Mouse (Mus musculus) bone marrow, adult 2 months (tissue): ENCODE data around the gene Ghr. TPM values are rescaled to one million over a fixed set of nuclear protein-coding genes. Genes with fewer than 3 reads are reported as not detected.

Experiments
- H3K27ac ChIP-seq: fragments of 200-500 bp; 2 replicates; pipeline ENCODE4 v1.5.1; 2012; ENCODE audit warnings: low read depth, mild to moderate bottlenecking, control low read depth, inconsistent platforms, low read length; ENCODE audit not compliant: control insufficient read depth, poor library complexity, insufficient read depth
- H3K4me1 ChIP-seq: fragments of 200-500 bp; 2 replicates; pipeline ENCODE4 v1.6.1; 2011; ENCODE audit warnings: low read length; ENCODE audit not compliant: control insufficient read depth, insufficient read depth
- H3K4me3 ChIP-seq: fragments of 200-500 bp; replicated peaks from 2 replicates; pipeline ENCODE3; 2011; ENCODE audit warnings: mild to moderate bottlenecking, low read depth, low read length, control low read depth; ENCODE audit not compliant: control insufficient read depth
- CTCF ChIP-seq: fragments of 200-500 bp; IDR thresholded peaks from 2 replicates; pipeline ENCODE4 v1.5.1; 2011; ENCODE audit warnings: low read length, control low read depth; ENCODE audit not compliant: control insufficient read depth, insufficient read depth
- POLR2A ChIP-seq: fragments of 200-500 bp; IDR thresholded peaks from 2 replicates; pipeline ENCODE4 v1.6.1; 2011; ENCODE audit warnings: low read depth, mild to moderate bottlenecking, control low read depth, low read length, borderline replicate concordance; ENCODE audit not compliant: control insufficient read depth
- WGBS: fragments of 180-500 bp; shearing (Covaris S2); methylation state at CpG from one replicate; pipeline ENCODE4 v1.1.7; 2018; 5-methylcytosine and 5-hydroxymethylcytosine counted together
- polyA plus RNA-seq: library from polyadenylated mRNA; stranded (reverse); fragments of >200 nt; gene quantifications from 2 replicates; pipeline ENCODE4 v1.2.4, GENCODE M21; 2011; ENCODE audit warnings: low replicate concordance; ENCODE audit not compliant: missing spikeins, insufficient read depth, insufficient read length

Ghr gene
- polyA plus RNA-seq, 1 experiment = 10.0 TPM

DNA sequence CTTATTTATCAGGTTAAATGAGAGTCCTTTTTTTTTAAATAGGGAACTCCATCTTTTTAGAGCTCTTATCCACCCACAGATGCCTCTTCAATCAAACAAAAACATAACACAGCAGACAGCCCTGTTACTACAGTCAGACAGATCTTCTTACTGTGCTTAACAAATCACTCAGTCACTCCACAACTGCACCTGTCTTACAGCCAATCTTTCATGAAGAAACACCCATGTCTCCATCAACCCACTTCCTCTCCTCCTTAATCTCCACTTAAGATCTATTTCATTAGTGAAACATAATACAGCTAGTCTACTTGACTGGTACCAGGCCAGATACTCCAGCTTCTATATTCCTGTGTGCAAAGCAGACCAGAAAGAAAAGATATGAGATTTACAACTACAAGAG lies 153.9 kb downstream of the Ghr start:
- Histone ChIP-seq H3K27ac (no peak overlapping the region), H3K4me3 (no peak overlapping the region), H3K4me1 (no peaks in the 10 kb centered on the region)
- TF ChIP-seq CTCF (no peak), POLR2A (no peak)

DNA sequence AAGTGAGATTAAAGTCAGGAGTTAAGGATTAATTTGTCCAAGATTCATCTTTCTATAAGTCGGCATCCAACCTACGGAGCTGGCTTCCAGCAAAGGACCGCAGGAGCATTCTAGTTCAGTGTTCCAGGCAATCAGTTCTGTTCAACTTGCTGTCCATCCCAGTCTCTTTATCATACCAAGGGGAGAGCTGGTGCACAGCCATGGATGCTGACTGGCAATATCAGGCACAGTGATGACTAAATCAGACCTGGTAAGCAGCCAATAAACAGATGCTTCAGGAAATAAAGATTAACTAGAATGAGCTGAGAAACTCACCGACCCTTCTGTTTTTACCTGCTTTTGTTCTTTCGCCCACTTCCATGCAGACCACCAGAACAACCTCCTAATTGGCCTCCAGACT lies 154.3 kb downstream of the Ghr start:
- TF ChIP-seq POLR2A (no peak), CTCF (no peak)
- H3K4me3 ChIP-seq = no peak overlapping the region
- 79% methylated on average over 5 of the region's 5 CpGs for WGBS
- H3K27ac ChIP-seq = no peak overlapping the region
- H3K4me1 ChIP-seq = no peaks in the 10 kb centered on the region

DNA sequence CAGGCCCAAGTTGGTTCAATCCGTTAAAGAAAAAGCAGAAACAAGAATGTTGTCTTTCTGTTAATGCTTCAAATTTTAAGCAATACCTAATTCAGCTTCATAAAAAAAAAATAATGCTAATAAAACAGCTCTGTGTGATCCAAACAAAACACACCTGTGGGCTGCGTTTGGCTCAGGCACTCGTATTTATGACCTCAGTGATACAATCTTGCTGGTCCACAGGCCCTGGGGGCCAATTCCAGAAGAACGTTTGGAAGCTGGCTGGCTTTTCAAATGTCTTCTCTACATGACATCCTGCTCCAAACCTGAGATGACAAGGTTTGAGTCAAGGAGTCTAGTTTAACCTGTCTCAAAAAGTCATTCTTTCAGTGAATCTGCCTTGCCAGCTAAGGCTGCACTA lies 156.9 kb downstream of the Ghr start:
- no peak for TF ChIP-seq CTCF
- no peak for TF ChIP-seq POLR2A
- Histone ChIP-seq H3K4me1 (no peaks in the 10 kb centered on the region), H3K27ac (no peak overlapping the region), H3K4me3 (no peak overlapping the region)
- WGBS = 73% methylated on average over 4 of the region's 4 CpGs

DNA sequence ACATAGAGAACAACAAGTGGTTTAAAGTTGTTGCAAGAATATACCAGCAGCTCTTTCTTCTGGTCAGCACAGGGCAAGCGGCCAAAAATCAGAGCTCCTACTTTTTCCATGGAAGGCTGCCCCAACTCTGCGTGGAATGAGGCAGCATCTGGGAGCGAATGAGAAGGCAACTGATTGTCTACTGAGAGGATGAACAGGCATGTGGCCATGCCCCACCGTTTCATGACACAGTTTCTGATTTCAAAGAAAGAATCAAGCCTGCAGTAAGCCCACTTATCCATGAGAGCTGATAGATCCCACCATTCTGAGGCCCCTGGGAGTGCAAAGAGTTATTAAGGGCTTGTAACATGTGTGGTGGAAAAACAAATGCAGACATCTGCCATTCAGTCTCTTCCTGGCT lies 160.1 kb downstream of the Ghr start:
- TF ChIP-seq CTCF (no peak), POLR2A (no peak)
- H3K4me3 ChIP-seq = no peak overlapping the region
- WGBS = 77% methylated on average over 4 of the region's 4 CpGs
- no peaks in the 10 kb centered on the region for H3K4me1 ChIP-seq
- no peak overlapping the region for H3K27ac ChIP-seq

GRCm38 (mm10) chr15:3417699-3418098 lies 165.6 kb downstream of the Ghr start:
- no peaks in the 10 kb centered on the region for H3K4me1 ChIP-seq
- 73% methylated on average over 3 of the region's 3 CpGs for WGBS
- TF ChIP-seq POLR2A (no peak), CTCF (no peak)

DNA sequence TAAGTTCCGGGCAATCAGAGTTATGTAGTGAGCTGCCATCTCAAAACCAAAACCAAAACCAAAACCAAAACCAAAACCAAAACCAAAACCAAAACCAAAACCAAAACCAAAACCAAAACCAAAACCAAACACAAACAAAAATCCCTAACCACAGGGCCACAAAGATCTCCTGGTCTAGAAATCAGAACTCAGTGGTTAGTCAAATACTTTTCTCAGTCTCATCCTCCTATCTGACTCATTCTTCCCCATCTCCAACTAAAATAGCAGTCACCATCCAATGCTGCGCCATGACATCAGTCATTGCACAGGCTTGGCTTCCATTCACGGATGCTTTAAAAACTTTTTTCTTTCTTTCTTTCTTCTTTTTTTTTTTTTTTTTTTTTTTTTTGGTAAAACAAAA lies 170.2 kb downstream of the Ghr start:
- Histone ChIP-seq H3K4me3 (no peak overlapping the region), H3K4me1 (no peaks in the 10 kb centered on the region), H3K27ac (no peak overlapping the region)
- TF ChIP-seq POLR2A (no peak), CTCF (no peak)
- WGBS = 86% methylated on average over 3 of the region's 3 CpGs

More at GRCm38 (mm10) chr15:3417699-3418098, 165.6 kb downstream of the Ghr start:
- H3K4me3 ChIP-seq = no peak overlapping the region
- no peak overlapping the region for H3K27ac ChIP-seq

- WGBS = 80% methylated on average over 4 of the region's 4 CpGs
- no peak for TF ChIP-seq CTCF
- TF ChIP-seq POLR2A = no peak
- Histone ChIP-seq H3K4me1 (no peaks in the 10 kb centered on the region), H3K27ac (no peak overlapping the region), H3K4me3 (no peak overlapping the region)
Observed at GRCm38 (mm10) chr15:3408478-3408877, 174.8 kb downstream of the Ghr start.

DNA sequence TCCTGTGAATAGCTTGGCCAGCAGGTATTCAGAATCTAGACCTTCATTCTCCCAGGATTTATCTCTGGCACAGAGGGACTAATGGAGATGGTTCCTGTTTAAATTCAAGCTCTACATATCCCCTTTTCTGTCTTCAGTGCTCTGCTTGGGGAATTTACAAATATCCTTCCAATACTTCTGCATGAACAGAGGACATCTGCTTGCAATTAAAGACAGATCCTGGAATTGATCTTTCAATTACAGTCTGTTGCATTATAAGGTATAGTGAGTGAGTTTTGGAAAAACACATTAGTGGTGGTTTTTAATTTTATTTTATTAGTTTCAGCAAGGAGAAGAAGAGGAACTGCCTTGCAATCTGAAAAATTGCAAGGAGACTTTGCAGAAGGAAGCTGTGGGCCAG lies 184.1 kb downstream of the Ghr start:
- no peak overlapping the region for H3K4me3 ChIP-seq
- no peak for TF ChIP-seq CTCF
- no peak for TF ChIP-seq POLR2A
- no peak overlapping the region for H3K27ac ChIP-seq
- H3K4me1 ChIP-seq = no peaks in the 10 kb centered on the region

DNA sequence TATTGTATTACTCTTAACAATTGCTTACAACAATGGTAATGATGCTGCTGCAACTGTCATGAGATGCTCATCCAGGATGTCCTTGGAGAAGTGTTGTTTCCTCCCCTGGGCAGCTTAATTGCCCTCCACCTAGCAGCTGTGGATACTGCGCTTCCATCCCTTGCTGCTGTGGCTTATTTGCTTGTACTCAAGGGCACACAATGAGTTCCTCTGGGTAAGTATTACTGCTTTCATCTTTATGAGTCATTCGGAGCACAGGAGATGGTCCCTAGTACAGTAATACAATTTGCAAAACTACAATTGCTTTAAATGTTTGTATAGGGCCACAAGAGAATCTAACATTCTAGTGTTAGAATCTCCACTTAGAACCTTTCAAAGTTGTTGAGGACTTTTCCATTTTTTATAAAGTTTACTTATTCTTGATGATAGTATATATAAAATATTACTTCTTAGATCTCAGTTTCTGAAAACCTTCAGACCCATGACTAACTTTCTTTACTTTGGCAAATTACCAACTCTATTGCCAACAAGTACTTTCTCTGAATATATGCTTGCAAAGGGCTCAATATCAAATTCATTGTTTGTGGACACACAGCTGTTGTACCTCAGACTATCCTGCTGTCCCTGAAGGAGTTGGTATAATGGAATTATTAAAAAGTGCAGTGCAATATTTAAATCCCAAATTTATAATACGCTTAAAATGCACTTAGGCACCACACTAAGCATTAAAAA lies 185.8 kb downstream of the Ghr start:
- Histone ChIP-seq H3K4me3 (no peak overlapping the region), H3K4me1 (no peaks in the 10 kb centered on the region), H3K27ac (no peak overlapping the region)
- TF ChIP-seq POLR2A = no peak
- TF ChIP-seq CTCF = no peak
- WGBS = 73% methylated on average over 3 of the region's 3 CpGs
